Mouse (Mus musculus): ENCODE data around the gene Zbtb8a.
"Not testable (repeated sequence)": the region's sequence is repeated elsewhere in the genome, so short reads cannot be mapped to it uniquely, and the experiment has no call there.

Gene Zbtb8a

GRCm38 (mm10) chr4:129377601-129378390 lies at the start of gene Zbtb8a:
Zbtb8a (minus strand) TSS chr4:129378116.
- no peak for DNase-seq (ENCODE audit: low read depth)

GRCm38 (mm10) chr4:129418321-129418720 lies 40.4 kb upstream of the Zbtb8a start:
- no peak for DNase-seq (ENCODE audit: low read depth)

- peak; percentile 48 for DNase-seq (ENCODE audit: low read depth)
Observed at GRCm38 (mm10) chr4:129416478-129416877, 38.6 kb upstream of the Zbtb8a start.

GRCm38 (mm10) chr4:129415892-129416291 lies 38.0 kb upstream of the Zbtb8a start:
- no peak for DNase-seq (ENCODE audit: low read depth)

GRCm38 (mm10) chr4:129410991-129411390 lies 33.1 kb upstream of the Zbtb8a start:
- no peak for DNase-seq (ENCODE audit: low read depth)

DNA sequence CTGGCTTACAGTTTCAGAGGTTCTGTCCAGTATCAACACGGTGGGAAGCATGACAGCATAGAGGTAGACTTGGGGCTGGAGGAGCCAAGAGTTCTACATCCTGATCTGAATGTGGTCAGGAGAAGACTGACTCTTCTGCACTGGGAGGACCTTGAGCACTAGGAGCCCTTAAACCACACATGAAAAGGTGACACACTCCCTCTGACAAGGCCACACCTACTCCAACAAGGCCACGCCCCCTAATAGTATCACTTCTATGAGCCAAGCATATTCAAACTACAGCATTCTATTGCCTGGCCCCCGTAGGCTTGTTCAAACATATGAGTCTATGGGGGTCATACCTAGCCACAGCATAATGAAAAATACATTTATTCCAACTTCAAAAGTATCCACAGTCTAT lies 32.6 kb upstream of the Zbtb8a start:
- DNase-seq (ENCODE audit: low read depth) = not testable (repeated sequence)

GRCm38 (mm10) chr4:129406447-129406846 lies 28.5 kb upstream of the Zbtb8a start:
- DNase-seq (ENCODE audit: low read depth) = peak; percentile 41

- no peak for DNase-seq (ENCODE audit: low read depth)
Observed at GRCm38 (mm10) chr4:129399813-129400212, 21.9 kb upstream of the Zbtb8a start.

DNA sequence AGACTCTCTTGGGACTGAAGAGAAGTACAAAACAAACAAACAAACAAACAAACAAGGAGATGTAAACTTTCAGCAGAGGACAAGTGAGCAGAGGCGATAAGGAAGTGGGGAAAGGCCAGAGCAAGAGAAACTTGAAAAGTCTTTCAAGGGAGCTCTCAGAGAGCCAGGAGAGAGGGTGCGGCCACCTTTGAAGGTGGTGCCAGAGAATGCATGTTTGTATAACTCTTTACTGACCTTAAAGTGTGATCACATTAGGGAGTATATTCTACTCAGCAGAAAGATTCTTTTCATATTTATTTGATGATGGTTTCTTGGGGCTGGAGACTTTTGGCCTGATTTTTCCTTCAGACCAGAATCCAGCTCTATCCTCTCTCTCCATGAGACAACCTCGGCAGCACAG lies 19.0 kb upstream of the Zbtb8a start:
- DNase-seq (ENCODE audit: low read depth) = no peak

GRCm38 (mm10) chr4:129394089-129394870 lies 16.4 kb upstream of the Zbtb8a start:
- no peak for DNase-seq (ENCODE audit: low read depth)

- no peak for DNase-seq (ENCODE audit: low read depth)
Observed at GRCm38 (mm10) chr4:129390936-129391557, 13.1 kb upstream of the Zbtb8a start.

DNA sequence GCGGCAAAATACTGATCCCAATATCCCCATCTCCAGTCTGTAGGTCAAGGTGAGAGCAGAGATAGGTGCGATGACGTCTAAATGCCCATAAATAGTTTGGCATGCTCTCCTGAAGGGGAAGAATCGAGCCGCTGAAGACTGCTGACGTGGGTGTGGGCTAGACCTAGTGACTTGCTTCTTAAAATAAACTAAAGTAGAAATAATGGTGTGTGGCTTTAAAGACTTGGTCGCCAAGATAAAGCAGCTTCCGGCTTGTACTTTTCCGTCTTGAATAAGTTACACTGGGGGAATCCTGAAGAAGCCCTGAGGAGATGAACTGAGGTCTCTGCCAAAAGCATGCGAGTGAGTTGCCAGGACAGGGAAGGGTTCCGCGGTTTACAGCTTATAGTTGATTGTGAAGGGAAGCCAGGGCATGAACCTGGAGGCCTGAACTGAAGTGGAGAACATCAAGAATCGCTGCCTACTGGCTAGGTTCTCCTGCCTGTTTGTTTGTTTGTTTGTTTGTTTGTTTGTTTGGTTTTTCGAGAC lies 12.4 kb upstream of the Zbtb8a start:
- no peak for DNase-seq (ENCODE audit: low read depth)

GRCm38 (mm10) chr4:129388404-129388803 lies 10.5 kb upstream of the Zbtb8a start:
- DNase-seq (ENCODE audit: low read depth) = no peak

DNA sequence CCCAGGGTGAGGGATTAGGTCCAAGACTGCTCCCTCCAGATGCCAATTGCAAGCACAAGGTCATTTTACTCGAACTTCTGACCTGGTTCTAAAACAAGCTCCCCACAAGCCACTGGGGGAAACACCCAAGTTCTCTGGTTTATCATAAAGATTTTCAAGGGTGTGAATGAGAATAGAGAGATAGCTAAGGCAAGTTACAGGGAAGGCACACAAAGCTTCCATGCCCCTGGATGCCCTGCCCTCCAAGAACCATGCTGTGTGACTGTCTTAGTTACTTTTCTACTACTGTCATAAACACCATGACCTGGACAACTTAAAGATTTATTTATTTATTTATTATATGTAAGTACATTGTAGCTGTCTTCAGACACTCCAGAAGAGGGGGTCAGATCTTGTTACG lies 9.1 kb upstream of the Zbtb8a start:
- DNase-seq (ENCODE audit: low read depth) = no peak

DNA sequence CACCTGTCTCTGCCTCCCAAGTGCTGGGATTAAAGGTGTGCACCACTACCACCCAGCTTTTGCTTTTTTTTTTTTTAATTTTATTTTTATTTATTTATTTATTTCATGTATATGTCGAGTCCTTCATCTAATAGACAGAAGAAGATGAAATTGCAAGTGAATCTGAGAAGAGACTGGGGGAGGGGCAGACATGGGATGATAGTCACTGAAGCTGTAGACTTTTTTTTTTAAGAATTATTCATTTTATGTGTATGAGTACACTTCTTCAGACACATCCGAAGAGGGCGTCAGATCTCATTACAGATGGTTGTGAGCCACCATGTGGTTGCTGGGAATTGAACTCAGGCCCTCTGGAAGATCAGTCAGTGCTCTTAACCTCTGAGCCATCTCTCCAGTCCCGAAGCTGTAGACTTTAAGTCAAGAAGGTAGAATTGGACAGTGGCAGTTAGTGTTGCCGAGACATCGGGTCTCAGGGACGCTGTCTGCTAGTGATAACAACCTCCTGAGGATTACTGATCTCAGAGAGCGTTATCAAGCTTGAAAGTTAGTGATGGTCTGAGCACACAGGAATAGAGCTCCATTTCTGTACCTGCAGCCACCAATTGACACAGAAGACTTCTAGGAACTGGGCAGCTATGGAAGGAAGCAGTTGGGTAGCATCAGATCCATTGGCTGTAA lies 8.5 kb upstream of the Zbtb8a start:
- peak; percentile 79 for DNase-seq (ENCODE audit: low read depth)

- DNase-seq (ENCODE audit: low read depth) = no peak
Observed at GRCm38 (mm10) chr4:129385685-129386084, 7.8 kb upstream of the Zbtb8a start.

DNA sequence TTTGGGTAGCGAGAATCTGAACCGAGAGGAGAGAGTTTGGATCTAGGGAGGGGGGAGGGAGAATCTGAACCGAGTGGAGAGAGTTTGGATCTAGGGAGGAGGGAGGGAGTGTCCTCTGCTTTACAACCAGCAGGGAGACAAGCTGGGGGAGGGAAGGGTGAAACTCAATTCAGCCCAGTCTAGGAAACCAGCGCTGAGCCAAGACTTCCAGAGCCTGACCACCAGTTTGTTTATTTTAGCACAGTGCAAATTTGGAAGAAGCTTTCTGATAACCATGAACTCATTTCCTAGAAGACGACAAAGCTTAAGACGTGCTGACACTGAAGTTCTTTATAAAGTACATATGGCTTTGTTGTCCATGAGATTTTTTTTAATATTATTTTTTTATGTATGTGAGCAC lies 6.5 kb upstream of the Zbtb8a start:
- DNase-seq (ENCODE audit: low read depth) = no peak

DNA sequence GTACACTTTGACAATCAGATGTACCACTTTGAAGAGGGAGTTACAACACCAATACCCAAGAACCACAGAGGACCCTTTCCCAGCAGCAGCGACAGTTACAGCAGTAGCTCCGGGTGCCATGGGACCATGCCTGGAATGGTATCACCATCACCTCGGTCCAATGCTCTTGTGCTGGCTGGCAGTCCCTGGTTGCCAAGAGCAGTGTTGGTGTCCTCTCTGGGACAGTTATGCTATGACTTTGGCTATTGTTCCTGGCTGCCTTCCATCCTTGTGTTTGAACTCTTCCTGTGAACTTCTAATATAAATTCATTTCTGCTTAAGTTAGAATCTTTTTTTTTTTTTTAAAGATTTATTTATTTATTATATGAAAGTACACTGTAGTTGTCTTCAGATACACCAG lies 5.7 kb upstream of the Zbtb8a start:
- no peak for DNase-seq (ENCODE audit: low read depth)

DNA sequence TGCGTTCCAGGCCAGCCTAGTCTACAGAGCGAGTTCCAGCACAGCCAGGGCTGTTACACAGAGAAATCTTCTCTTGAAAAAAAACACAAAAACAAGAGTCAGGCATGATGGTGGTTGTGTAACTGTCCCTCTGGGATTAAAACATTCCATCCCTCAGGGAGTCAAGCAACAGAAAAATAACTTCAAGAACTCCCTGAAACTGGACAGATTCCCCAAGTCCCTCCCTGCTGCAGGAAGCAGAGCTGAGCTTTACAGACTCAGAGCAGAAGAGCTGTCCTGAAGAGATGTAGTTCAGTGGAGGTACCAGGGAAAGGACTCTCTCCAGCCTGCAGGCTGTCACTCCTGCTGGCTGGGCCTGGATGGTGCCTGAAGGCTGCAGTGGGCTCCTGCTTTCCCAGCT lies 4.6 kb upstream of the Zbtb8a start:
- no peak for DNase-seq (ENCODE audit: low read depth)

- DNase-seq (ENCODE audit: low read depth) = no peak
Observed at GRCm38 (mm10) chr4:129382029-129382428, 4.1 kb upstream of the Zbtb8a start.

- no peak for DNase-seq (ENCODE audit: low read depth)
Observed at GRCm38 (mm10) chr4:129381148-129381547, 3.2 kb upstream of the Zbtb8a start.

DNA sequence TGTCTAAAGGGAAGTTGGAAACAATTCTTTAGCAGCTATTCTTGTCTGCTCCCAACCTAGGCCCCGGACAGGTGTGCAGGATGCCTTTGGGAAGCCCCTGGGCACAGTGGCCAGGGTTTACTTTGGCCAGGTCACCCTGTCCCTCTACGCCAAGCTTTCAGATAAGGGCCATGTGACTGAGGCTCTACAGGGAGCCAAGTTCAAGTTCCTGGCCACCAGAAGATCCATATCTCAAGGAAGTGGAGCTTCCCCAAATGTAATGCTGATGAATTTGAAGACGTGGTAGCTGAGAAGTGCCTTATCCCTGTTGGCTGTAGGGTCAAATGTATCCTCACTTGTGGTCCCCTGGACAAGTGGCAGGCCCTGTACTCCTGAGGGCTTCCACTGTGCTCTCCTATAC lies 1.9 kb upstream of the Zbtb8a start:
- DNase-seq (ENCODE audit: low read depth) = no peak
